Mouse (Mus musculus): ENCODE data around the gene Moap1. TPM values are rescaled to one million over a fixed set of nuclear protein-coding genes. Genes with fewer than 3 reads are reported as not detected.

Moap1 gene
- total RNA-seq (2022): 10 to 100 TPM; 29.9 to 37.3 (median 33.4) TPM

- DNase-seq (ENCODE audit: low spot score in 2 of 2): peak; percentile 77 to 85
Observed at GRCm38 (mm10) chr12:102743589-102744574, at the start of gene Moap1, which contains the start of gene Tmem251. Gene Moap1 (minus strand): TSS chr12:102743661. Gene Tmem251 (plus strand): TSS chr12:102743762.

DNA sequence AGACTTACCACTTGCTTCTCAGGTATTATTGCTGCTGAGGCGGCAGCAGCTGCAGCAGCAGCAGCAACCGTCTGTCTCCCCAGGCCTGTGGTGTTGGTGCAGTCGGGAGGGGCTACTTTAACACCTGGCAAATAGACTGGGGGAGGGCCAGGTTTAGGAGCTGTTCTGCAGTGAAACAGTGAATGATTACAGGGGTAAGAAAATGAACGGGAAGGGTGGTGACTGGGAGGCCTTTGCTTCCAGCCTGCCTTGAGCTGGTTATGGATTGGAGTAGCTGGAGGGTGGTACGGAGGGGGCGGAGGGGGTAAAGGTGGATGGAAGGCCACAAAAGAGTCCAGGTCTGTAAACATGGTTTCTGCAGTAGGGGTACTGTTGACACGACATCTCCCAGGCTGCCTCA lies 44.5 kb upstream of the Moap1 start:
- no peak for DNase-seq (ENCODE audit: low spot score in 2 of 2)

DNA sequence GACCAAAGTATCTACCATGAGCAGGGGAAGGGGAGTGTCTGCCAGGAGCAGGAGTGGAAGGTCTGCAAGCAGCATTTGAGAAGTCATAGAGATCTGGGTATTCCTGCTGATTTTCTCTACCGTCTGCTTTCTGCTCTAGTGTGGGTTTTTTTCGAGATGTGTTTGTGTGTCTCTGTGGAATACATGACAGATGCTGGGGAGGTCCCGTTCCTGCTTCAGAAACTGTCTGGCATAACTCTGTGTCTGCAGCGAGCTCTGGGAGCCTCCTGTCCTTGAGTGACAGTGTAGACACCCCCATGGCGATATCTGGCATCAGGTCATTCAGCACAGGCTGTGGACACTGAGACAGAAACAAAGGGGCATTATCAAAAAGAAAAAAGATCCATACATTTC lies 42.1 kb upstream of the Moap1 start:
- DNase-seq (ENCODE audit: low spot score in 2 of 2): no peak

GRCm38 (mm10) chr12:102784899-102785592 lies 41.6 kb upstream of the Moap1 start:
- no peak for DNase-seq (ENCODE audit: low spot score in 2 of 2)

DNA sequence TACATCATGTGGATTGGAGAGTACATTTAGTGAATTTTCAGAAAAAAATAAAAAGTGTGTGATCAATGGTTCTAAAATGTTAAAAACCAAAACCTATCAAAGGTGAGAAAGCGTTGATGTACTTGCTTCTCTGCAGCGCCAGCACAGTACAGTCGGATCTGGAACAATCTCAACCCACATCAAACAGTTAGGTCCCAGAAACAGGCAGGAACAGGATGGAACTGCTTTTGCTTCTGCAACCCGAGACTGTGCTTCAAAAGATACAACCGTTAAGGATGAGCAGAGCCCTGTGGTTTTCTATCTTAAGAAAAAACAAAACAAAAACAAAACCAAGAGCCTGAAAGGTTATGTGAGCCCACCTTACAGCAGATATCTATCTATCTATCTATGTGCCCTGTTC lies 39.4 kb upstream of the Moap1 start:
- no peak for DNase-seq (ENCODE audit: low spot score in 2 of 2)

GRCm38 (mm10) chr12:102779452-102779851 lies 36.0 kb upstream of the Moap1 start:
- no peak for DNase-seq (ENCODE audit: low spot score in 2 of 2)

- DNase-seq (ENCODE audit: low spot score in 2 of 2): no peak
Observed at GRCm38 (mm10) chr12:102778151-102778550, 34.7 kb upstream of the Moap1 start.

DNA sequence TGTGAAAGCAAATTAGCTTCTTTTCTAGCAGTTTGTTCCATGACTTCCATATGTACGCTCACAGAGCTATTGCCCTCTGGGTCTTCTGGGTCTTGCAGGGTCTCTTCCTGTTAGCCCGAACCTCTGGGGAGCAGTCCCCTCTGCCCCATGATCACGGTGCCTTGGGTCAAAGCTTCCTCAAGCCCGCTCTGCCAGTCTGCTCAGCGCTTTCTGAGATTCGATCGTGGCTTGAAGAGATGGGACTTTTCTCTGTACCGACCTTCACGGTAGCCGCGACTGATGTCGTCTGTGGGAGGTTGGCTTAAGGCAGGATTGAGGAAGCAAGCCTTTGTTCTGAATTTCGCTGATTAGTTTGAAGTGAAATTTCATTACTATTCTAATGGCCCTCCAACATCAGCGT lies 32.6 kb upstream of the Moap1 start:
- DNase-seq (ENCODE audit: low spot score in 2 of 2): no peak

- DNase-seq (ENCODE audit: low spot score in 2 of 2): no peak
Observed at GRCm38 (mm10) chr12:102772676-102773075, 29.2 kb upstream of the Moap1 start.

- no peak for DNase-seq (ENCODE audit: low spot score in 2 of 2)
Observed at GRCm38 (mm10) chr12:102771601-102772000, 28.1 kb upstream of the Moap1 start.

- DNase-seq (ENCODE audit: low spot score in 2 of 2): no peak
Observed at GRCm38 (mm10) chr12:102769000-102769399, 25.5 kb upstream of the Moap1 start.

DNA sequence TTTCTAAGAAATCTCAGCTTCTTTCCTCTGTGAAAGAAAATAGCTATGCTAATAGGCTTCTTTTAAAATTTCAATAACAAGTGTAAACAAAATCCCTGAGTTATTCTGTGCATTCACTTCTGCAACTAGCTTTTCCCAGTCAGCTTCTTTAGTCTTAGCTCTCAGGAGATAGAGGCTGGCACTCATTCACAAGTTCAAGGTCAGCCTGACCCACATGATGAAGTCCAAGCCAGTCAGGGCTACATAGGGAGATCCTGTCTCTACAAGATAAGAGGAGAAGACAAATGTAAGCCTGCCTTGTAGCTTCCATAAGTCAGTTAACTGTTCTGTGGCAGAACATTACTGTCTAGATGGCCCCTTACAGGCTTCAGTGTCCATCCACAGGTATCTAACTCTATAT lies 20.2 kb upstream of the Moap1 start:
- no peak for DNase-seq (ENCODE audit: low spot score in 2 of 2)

DNA sequence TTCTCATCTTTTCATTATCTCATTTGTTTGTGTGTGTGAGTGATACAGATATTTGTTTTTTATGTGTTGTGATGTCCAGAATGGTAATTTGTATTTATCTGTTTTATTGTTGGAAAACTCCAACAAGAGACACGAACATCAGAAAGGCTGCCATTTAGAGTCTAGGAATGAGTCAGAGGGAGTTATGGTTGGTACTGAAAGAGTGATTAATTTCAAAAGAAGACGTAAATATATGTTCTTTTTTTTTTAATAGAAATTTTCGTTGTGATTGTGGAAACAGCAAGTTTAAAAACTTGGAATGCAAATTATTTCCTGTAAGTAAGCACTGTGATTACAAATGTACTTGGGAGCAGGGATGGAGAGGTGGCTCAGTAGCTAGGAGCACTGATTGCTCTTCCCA lies 18.2 kb upstream of the Moap1 start:
- no peak for DNase-seq (ENCODE audit: low spot score in 2 of 2)

DNA sequence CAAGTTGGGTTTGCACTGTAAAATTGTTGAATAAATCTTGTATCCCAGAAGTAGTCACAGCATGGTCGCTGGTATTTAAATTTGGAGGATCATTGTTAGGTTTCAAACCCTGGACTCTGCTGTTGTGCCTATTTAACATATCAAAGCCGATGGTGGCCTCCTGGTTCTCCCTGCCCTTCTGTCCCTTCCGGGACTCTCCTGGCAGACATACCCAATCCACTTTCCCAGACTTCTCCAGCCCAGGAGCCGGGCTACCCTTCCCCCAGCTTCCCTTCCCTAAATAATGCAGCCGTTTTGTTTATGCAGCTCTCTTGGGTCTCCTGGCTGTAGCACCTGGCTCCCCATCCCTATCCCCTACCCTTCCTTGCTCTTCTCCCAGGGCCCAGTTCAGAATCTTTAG lies 15.5 kb upstream of the Moap1 start:
- no peak for DNase-seq (ENCODE audit: low spot score in 2 of 2)

- no peak for DNase-seq (ENCODE audit: low spot score in 2 of 2)
Observed at GRCm38 (mm10) chr12:102758403-102758756, 14.9 kb upstream of the Moap1 start, which contains the start of gene Gm20604. Gene Gm20604 (minus strand): TSS chr12:102758672.

DNA sequence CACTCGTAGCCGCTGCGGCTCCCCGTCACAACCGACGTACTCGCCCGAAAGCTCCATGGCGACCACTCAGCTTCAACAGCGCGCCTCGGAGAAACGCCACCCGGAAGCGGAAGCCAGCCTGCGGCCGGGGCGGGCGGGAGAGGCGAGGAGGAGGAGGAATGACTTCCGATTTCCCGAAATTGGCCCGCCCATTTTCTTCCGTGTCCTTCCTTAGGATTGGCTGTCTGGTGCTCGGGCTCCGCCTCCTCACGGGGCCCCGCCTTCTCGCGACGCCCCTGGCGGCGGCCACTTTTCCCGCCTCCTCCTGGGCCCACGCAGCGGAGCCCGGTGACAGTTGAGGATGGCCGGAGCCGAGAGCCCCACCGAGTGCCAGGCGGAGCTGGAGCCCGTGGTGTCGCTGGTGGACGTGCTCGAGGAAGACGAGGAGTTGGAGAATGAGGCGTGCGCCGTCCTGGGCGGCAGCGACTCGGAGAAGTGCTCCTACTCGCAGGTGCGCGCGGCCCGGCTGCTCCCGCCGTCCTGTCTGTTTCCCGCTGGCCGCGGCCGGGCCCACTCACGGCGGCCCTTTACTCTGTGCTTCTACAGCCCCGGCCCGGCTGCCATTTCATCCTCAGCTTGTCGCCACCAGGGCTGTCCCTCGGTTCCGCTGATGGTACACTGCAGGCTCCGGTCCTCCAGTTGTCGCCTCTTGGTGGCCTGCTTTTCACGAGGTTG lies 14.4 kb upstream of the Moap1 start, which contains the start of the genes Gm28051, Gon7 and Ubr7:
Gene Gm28051 (minus strand): TSS at position 77 of the 714 bp plus-strand sequence.
Gene Gon7 (minus strand): TSS at position 115 of the 714 bp plus-strand sequence.
Gene Ubr7 (plus strand): TSS at position 279 of the 714 bp plus-strand sequence.
- peak; percentile 91 to 96 for DNase-seq (ENCODE audit: low spot score in 2 of 2)

GRCm38 (mm10) chr12:102757055-102757688 lies 13.7 kb upstream of the Moap1 start:
- no peak for DNase-seq (ENCODE audit: low spot score in 2 of 2)

DNA sequence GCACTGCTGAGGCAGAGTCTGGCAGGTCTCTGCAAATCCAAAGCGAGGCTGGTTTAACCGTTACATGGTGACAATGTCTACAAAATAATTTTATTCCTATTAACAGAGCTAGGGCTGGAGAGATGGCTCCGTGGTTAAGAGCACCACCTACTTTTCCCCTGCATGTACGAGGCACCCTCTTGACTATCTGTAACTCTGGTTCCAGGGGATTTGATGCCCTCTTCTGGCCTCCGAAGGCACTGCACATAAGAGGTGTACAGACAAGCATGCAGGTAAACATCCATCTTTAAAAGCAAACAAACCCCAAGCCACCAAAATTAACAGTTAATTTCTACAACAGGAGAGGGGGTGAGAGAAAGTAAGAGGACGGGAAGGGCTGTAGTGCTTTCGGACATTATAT lies 12.8 kb upstream of the Moap1 start:
- DNase-seq (ENCODE audit: low spot score in 2 of 2): no peak

- no peak for DNase-seq (ENCODE audit: low spot score in 2 of 2)
Observed at GRCm38 (mm10) chr12:102748256-102748655, 4.8 kb upstream of the Moap1 start.

- DNase-seq (ENCODE audit: low spot score in 2 of 2): no peak
Observed at GRCm38 (mm10) chr12:102744839-102745238, 1.4 kb upstream of the Moap1 start.

- no peak for DNase-seq (ENCODE audit: low spot score in 2 of 2)
Observed at GRCm38 (mm10) chr12:102743036-102743588, 349 bp downstream of the Moap1 start.
